Mouse (Mus musculus): ENCODE data around the gene Pf4. TPM values are rescaled to one million over a fixed set of nuclear protein-coding genes. Genes with fewer than 3 reads are reported as not detected.

Gene Pf4
- polyA plus RNA-seq (2014; fragmentation: Nextera tagmentation; extraction: Ambion mirVana): 47.1 and 56.7 TPM in 2 replicates

DNA sequence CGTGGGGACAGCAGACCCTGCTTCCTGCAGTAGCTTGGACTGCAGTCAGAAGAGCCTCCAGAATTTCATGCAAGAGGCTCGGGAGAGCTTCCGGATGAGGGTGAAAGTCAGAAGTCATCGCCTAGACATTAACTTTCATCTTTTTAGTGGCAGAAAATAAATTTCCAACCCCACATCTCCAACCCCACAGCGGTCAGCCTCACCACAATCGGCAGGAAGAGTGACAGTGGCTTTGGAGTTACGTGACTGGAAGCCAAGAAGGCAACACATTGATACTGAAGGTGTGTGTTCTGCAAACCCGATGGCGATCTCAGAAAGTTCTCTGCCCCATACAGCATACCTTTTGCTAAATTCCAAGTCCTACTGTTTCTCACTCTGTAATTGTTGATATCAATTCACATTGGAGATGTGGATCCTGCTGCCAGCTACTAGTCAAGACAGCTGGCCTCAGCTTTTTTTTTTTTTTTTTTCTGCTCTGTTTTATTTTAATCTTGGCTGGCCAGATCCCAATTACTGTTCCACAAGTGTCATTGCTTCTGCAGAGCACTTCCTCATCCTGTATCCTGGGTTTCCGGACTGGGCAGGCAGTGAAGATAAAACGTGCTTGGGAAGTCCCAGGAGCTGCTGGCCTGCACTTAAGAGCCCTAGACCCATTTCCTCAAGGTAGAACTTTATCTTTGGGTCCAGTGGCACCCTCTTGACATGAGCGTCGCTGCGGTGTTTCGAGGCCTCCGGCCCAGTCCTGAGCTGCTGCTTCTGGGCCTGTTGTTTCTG lies at the start of gene Pf4:
TSS of gene Pf4 (plus strand) at position 556 of the 774 bp plus-strand sequence.
- DNase-seq (ENCODE audit: low spot score): no peak
- Histone ChIP-seq H3K27ac (no peak within 1 kb of the TSS), H3K27me3 (ENCODE audit: control insufficient read depth, insufficient read depth, low read length) (no peaks in the 10 kb centered on the region), H3K4me3 (replicated peaks; ENCODE audit: low read length) (no peak within 1 kb of the TSS), H3K36me3 (replicated peaks; ENCODE audit: control insufficient read depth, insufficient read depth) (no peaks in the 10 kb centered on the region), H3K4me1 (replicated peaks; ENCODE audit: control insufficient read depth, insufficient read depth, low read length) (no peaks in the 10 kb centered on the region), H3K4me2 (replicated peaks) (no peak within 1 kb of the TSS), H3K9me3 (ENCODE audit: control insufficient read depth, low read length) (no peaks in the 10 kb centered on the region), H3K9ac (no peak within 1 kb of the TSS)
- WGBS: 91% methylated on average over 16 of the region's 16 CpGs
- ATAC-seq (ENCODE audit: low FRiP score): no peak

DNA sequence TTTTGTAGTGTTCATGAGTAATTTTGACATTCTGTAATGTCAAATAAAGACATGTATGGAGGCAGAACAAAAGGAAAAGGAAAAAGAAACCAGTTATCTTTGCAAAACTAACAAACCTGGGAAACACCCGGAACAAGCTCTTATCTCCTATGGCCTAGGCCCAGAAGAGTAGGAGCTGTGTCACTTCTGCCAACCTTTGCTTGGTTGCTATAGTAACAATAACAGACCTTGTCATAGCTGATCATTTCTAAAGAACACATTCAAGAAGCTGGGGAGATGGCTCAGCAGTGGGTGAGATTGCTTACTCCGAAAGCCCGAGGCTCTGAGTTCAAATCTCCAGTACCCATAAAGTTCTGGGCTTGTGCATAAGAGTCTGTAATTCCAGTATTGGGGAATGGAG lies 49.6 kb upstream of the Pf4 start:
- H3K4me1 ChIP-seq (replicated peaks; ENCODE audit: control insufficient read depth, insufficient read depth, low read length): no peaks in the 10 kb centered on the region
- H3K9me3 ChIP-seq (ENCODE audit: control insufficient read depth, low read length): 0 out of 2 replicates have a peak, but pooled peaks cover 6% of the 10 kb centered on the region
- H3K4me2 ChIP-seq (replicated peaks): no peak overlapping the region
- no peaks in the 10 kb centered on the region for H3K36me3 ChIP-seq (replicated peaks; ENCODE audit: control insufficient read depth, insufficient read depth)
- no peak overlapping the region for H3K4me3 ChIP-seq (replicated peaks; ENCODE audit: low read length)
- H3K27ac ChIP-seq: no peak overlapping the region
- no peaks in the 10 kb centered on the region for H3K27me3 ChIP-seq (ENCODE audit: control insufficient read depth, insufficient read depth, low read length)
- H3K9ac ChIP-seq: no peak overlapping the region
- ATAC-seq (ENCODE audit: low FRiP score) (no peak), DNase-seq (ENCODE audit: low spot score) (no peak)
- WGBS: 98% methylated on average over 3 of the region's 3 CpGs

DNA sequence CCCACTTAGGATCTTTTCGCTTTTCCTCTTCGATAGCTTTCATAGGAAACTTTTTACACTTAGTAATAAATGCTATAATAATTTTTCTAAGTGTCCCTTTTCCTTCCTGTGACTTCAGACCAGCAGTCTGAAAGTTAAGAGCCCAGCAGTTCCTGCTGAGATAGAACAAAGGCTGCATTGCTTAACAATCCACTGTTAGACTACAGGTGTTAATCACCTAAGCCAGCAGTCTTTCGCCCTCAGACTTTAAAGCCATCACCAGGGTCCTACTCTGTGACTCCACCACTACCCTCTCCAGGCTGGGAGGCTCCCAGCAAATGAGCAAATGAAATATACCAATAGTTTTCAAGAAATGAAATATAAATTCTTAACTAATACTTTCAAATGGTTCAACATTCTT lies 44.0 kb upstream of the Pf4 start:
- H3K4me3 ChIP-seq (replicated peaks; ENCODE audit: low read length): no peak overlapping the region
- WGBS: 83% methylated on average over 3 of the region's 3 CpGs

DNA sequence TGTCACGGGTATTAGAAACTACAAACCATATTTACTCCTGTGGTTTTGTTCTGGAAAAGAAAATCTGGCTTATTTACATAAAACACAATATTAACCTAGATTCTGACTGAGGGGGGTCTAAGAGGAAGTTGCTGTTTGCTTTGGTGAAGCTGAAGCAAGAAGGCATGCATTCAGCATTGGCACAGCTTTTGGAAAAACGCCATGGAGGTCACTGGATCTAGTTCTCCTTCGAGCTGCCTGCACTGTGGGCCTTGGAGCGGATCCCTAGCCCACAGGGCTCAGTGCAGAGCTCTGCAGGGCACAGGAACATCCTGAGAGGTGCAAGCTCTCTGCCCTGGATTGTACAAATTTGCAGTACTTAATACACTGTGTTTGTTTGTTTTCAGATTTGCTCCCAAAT lies 40.8 kb upstream of the Pf4 start:
- Histone ChIP-seq H3K4me1 (replicated peaks; ENCODE audit: control insufficient read depth, insufficient read depth, low read length) (no peaks in the 10 kb centered on the region), H3K9ac (no peak overlapping the region), H3K4me2 (replicated peaks) (no peak overlapping the region), H3K27ac (no peak overlapping the region), H3K36me3 (replicated peaks; ENCODE audit: control insufficient read depth, insufficient read depth) (no peaks in the 10 kb centered on the region), H3K9me3 (ENCODE audit: control insufficient read depth, low read length) (0 out of 2 replicates have a peak, but pooled peaks cover 6% of the 10 kb centered on the region), H3K4me3 (replicated peaks; ENCODE audit: low read length) (no peak overlapping the region), H3K27me3 (ENCODE audit: control insufficient read depth, insufficient read depth, low read length) (no peaks in the 10 kb centered on the region)
- DNase-seq (ENCODE audit: low spot score) (no peak), ATAC-seq (ENCODE audit: low FRiP score) (no peak)
- 72% methylated on average over 4 of the region's 4 CpGs for WGBS

More for the DNA sequence above, 44.0 kb upstream of the Pf4 start:
- Histone ChIP-seq H3K27me3 (ENCODE audit: control insufficient read depth, insufficient read depth, low read length) (no peaks in the 10 kb centered on the region), H3K9me3 (ENCODE audit: control insufficient read depth, low read length) (0 out of 2 replicates have a peak, but pooled peaks cover 6% of the 10 kb centered on the region), H3K4me2 (replicated peaks) (no peak overlapping the region), H3K9ac (no peak overlapping the region), H3K36me3 (replicated peaks; ENCODE audit: control insufficient read depth, insufficient read depth) (no peaks in the 10 kb centered on the region), H3K27ac (no peak overlapping the region), H3K4me1 (replicated peaks; ENCODE audit: control insufficient read depth, insufficient read depth, low read length) (no peaks in the 10 kb centered on the region)
- ATAC-seq (ENCODE audit: low FRiP score) (no peak), DNase-seq (ENCODE audit: low spot score) (no peak)

DNA sequence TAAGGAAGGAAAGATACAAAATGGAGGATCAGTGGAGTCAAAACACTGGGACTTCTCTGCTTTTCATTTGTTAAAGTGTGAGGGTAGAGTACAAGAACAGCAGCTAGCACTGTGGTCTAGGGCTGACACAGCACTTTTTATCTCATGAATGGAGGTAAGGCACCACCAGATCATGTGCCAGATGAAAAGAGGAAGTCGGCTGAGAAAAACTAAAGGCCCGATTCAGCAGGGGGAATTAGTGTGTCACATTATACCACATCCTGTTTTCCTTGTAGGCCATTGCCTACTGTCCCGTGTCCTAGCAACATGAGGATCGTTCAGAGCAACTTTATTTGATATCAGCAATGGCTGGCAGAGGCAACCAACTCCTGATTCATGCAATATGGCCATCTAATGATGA lies 30.2 kb upstream of the Pf4 start:
- no peak overlapping the region for H3K27ac ChIP-seq
- ATAC-seq (ENCODE audit: low FRiP score): no peak
- no peak overlapping the region for H3K4me3 ChIP-seq (replicated peaks; ENCODE audit: low read length)
- H3K27me3 ChIP-seq (ENCODE audit: control insufficient read depth, insufficient read depth, low read length): no peaks in the 10 kb centered on the region
- H3K9ac ChIP-seq: no peak overlapping the region
- no peaks in the 10 kb centered on the region for H3K36me3 ChIP-seq (replicated peaks; ENCODE audit: control insufficient read depth, insufficient read depth)
- WGBS: 81% methylated on average over 4 of the region's 4 CpGs
- H3K4me1 ChIP-seq (replicated peaks; ENCODE audit: control insufficient read depth, insufficient read depth, low read length): no peaks in the 10 kb centered on the region
- H3K9me3 ChIP-seq (ENCODE audit: control insufficient read depth, low read length): no peaks in the 10 kb centered on the region
- H3K4me2 ChIP-seq (replicated peaks): no peak overlapping the region
- DNase-seq (ENCODE audit: low spot score): no peak

DNA sequence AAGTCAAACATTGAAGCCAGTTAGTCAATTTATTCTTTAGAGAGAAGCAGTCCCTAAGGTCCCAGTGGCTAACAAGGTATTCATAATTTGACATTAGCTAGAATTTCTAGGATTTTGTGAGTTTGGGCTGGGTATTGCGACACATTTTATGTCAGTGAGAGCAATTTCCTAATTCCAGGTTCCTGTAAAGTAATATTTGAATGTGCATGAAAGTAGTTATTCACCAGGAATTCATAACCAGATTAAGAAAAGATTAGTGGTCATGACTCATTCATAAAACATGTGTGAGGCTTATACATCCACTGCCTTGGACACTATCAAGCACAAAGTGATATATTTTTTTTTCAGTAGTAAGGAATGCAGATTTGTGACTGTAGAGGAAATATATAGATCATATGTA lies 18.3 kb upstream of the Pf4 start:
- no peaks in the 10 kb centered on the region for H3K27me3 ChIP-seq (ENCODE audit: control insufficient read depth, insufficient read depth, low read length)
- H3K4me3 ChIP-seq (replicated peaks; ENCODE audit: low read length): no peak overlapping the region
- H3K9ac ChIP-seq: no peak overlapping the region
- H3K9me3 ChIP-seq (ENCODE audit: control insufficient read depth, low read length): no peaks in the 10 kb centered on the region
- no peaks in the 10 kb centered on the region for H3K36me3 ChIP-seq (replicated peaks; ENCODE audit: control insufficient read depth, insufficient read depth)
- H3K4me1 ChIP-seq (replicated peaks; ENCODE audit: control insufficient read depth, insufficient read depth, low read length): peaks cover 4% of the 10 kb centered on the region; the same call in 1 of the 2 replicates
- H3K4me2 ChIP-seq (replicated peaks): no peak overlapping the region
- WGBS: 88% methylated on average over 1 of the region's 1 CpGs
- no peak for DNase-seq (ENCODE audit: low spot score)
- no peak overlapping the region for H3K27ac ChIP-seq
- ATAC-seq (ENCODE audit: low FRiP score): no peak

DNA sequence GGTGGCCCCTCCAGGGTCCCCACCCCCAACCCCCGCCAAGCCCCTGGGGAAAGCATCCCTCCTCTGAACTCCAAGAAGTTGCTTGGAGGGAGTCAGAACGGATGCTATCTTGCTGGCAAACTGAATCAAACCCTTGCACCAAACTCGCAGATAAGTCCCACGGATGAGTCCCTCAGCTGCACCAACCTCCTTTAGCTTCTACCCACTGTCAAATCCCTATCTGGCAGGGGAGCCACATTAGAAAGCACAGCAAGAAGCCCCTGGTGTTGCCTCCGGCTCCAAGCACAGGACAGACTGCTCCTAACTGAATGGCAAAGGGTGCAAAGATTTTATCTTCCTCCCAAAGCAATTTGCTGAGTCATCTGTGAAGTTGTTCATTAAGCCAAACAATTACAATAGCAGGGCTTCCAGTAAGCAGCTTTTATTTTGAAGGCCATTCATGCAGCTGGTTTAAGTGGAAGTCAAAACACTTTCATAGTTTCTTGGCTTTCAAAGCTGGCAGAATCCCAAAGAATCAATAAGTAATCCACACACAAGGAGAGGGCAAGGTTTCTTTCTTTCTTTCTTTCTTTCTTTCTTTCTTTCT lies 14.1 kb upstream of the Pf4 start:
- no peaks in the 10 kb centered on the region; the same call in 1 of the 2 replicates for H3K27me3 ChIP-seq (ENCODE audit: control insufficient read depth, insufficient read depth, low read length)
- peaks cover 8% of the 10 kb centered on the region; the same call in 1 of the 2 replicates for H3K4me1 ChIP-seq (replicated peaks; ENCODE audit: control insufficient read depth, insufficient read depth, low read length)
- 48% methylated on average over 5 of the region's 5 CpGs for WGBS
- H3K4me2 ChIP-seq (replicated peaks): no peak overlapping the region
- DNase-seq (ENCODE audit: low spot score) (peak; percentile 41), ATAC-seq (ENCODE audit: low FRiP score) (no peak)
- H3K36me3 ChIP-seq (replicated peaks; ENCODE audit: control insufficient read depth, insufficient read depth): no peaks in the 10 kb centered on the region
- no peak overlapping the region for H3K4me3 ChIP-seq (replicated peaks; ENCODE audit: low read length)
- no peaks in the 10 kb centered on the region for H3K9me3 ChIP-seq (ENCODE audit: control insufficient read depth, low read length)
- H3K9ac ChIP-seq: no peak overlapping the region
- no peak overlapping the region for H3K27ac ChIP-seq

- H3K4me2 ChIP-seq (replicated peaks): peak within 1 kb of the TSS; percentile 75
- 4% methylated on average over 32 of the region's 32 CpGs for WGBS
- H3K36me3 ChIP-seq (replicated peaks; ENCODE audit: control insufficient read depth, insufficient read depth): no peaks in the 10 kb centered on the region
- peak within 1 kb of the TSS; percentile 47 for H3K4me3 ChIP-seq (replicated peaks; ENCODE audit: low read length)
- peaks cover 8% of the 10 kb centered on the region; the same call in 1 of the 2 replicates for H3K4me1 ChIP-seq (replicated peaks; ENCODE audit: control insufficient read depth, insufficient read depth, low read length)
- no peak for DNase-seq (ENCODE audit: low spot score)
- H3K9me3 ChIP-seq (ENCODE audit: control insufficient read depth, low read length): no peaks in the 10 kb centered on the region
- peak within 1 kb of the TSS; percentile 55 for H3K9ac ChIP-seq
- ATAC-seq (ENCODE audit: low FRiP score): peak; percentile 77
- H3K27ac ChIP-seq: no peak within 1 kb of the TSS
- H3K27me3 ChIP-seq (ENCODE audit: control insufficient read depth, insufficient read depth, low read length): no peaks in the 10 kb centered on the region; the same call in 1 of the 2 replicates
Observed at GRCm38 (mm10) chr5:90759077-90760065, 12.9 kb upstream of the Pf4 start, which contains the start of gene Cxcl5. Gene Cxcl5 (plus strand): TSS chr5:90759360.

Measured in hindbrain, embryonic 14.5 days (tissue).